ENCODE assay signal across 8 mouse cellular contexts in genomic region chr5:151232576-151233299, GRCm38 (mm10). TPM values are rescaled to one million over a fixed set of nuclear protein-coding genes. Genes with fewer than 3 reads are reported as not detected.
DNase-seq lines count a peak whose midpoint lies in the region; ATAC-seq and TF ChIP-seq lines count a peak whose summit lies in the region.

No protein-coding gene starts in this region.

- H3K36me3 ChIP-seq in kidney, adult 2 months (ENCODE audit: control insufficient read depth, insufficient read depth, low read length): no peaks in the 10 kb centered on the region
- H3K36me3 ChIP-seq in embryonic facial prominence, embryonic 11.5 days (replicated peaks; ENCODE audit: control insufficient read depth, insufficient read depth, low read depth, low read length): no peaks in the 10 kb centered on the region
- H3K36me3 ChIP-seq in intestine, embryonic 14.5 days (ENCODE audit: control insufficient read depth, insufficient read depth, low read length): no peaks in the 10 kb centered on the region
- no peaks in the 10 kb centered on the region for H3K36me3 ChIP-seq in myocyte (ENCODE audit: control insufficient read depth, insufficient read depth)

- no peak for TF ChIP-seq CTCF in kidney, adult 2 months (conservative IDR thresholded peaks at IDR 0.05; ENCODE audit: insufficient read depth, insufficient read length, low read depth, low read length)

- peak overlapping the region; percentile 60 for H3K4me3 ChIP-seq in kidney, adult 2 months (ENCODE audit: insufficient read depth, low read depth, low read length)
- peak overlapping the region; percentile 51 for H3K4me3 ChIP-seq in embryonic facial prominence, embryonic 11.5 days (ENCODE audit: low read depth, low read length)
- peak overlapping the region; percentile 52 for H3K4me3 ChIP-seq in intestine, embryonic 14.5 days (ENCODE audit: low read depth, low read length)
- H3K4me3 ChIP-seq in myocyte: peak overlapping the region; percentile 37

- H3K27me3 ChIP-seq in kidney, adult 2 months (replicated peaks; ENCODE audit: control insufficient read depth, insufficient read depth, low read length): no peaks in the 10 kb centered on the region
- H3K27me3 ChIP-seq in embryonic facial prominence, embryonic 11.5 days (ENCODE audit: control insufficient read depth, insufficient read depth, low read length): peaks cover 5% of the 10 kb centered on the region; the same call in 1 of the 2 replicates
- no peaks in the 10 kb centered on the region for H3K27me3 ChIP-seq in intestine, embryonic 14.5 days (replicated peaks; ENCODE audit: control insufficient read depth, insufficient read depth, low read length)
- H3K27me3 ChIP-seq in myocyte (ENCODE audit: control insufficient read depth, insufficient read depth, insufficient read length): no peaks in the 10 kb centered on the region

- WGBS in kidney, adult 2 months: 32% methylated on average over 10 of the region's 13 CpGs
- WGBS in embryonic facial prominence, embryonic 11.5 days: 11% methylated on average over 13 of the region's 13 CpGs
- WGBS in intestine, embryonic 14.5 days: 17% methylated on average over 12 of the region's 13 CpGs

- peak overlapping the region; percentile 93 for H3K4me2 ChIP-seq in embryonic facial prominence, embryonic 11.5 days (ENCODE audit: low read depth, low read length)
- H3K4me2 ChIP-seq in intestine, embryonic 14.5 days (ENCODE audit: low read length): peak overlapping the region; percentile 88
- peak overlapping the region; percentile 91 for H3K4me2 ChIP-seq in myocyte (ENCODE audit: low read depth)

- H3K9ac ChIP-seq in embryonic facial prominence, embryonic 11.5 days (replicated peaks; ENCODE audit: low read length): no peak overlapping the region
- peak overlapping the region; percentile 65; the same call in 1 of the 2 replicates for H3K9ac ChIP-seq in intestine, embryonic 14.5 days (ENCODE audit: low read length)

- peak overlapping the region; percentile 35 for H3ac ChIP-seq in myocyte (ENCODE audit: control insufficient read depth, insufficient read length)

- 0 out of 2 replicates have a peak, but pooled peaks cover 3% of the 10 kb centered on the region for H3K4me1 ChIP-seq in kidney, adult 2 months (ENCODE audit: control insufficient read depth, insufficient read depth, low read length)
- H3K4me1 ChIP-seq in embryonic facial prominence, embryonic 11.5 days (ENCODE audit: control insufficient read depth, insufficient read depth, low read length): no peaks in the 10 kb centered on the region
- H3K4me1 ChIP-seq in intestine, embryonic 14.5 days (replicated peaks; ENCODE audit: control insufficient read depth, insufficient read depth, low read length): peaks cover 3% of the 10 kb centered on the region; the same call in 1 of the 2 replicates

- no peak for TF ChIP-seq POLR2A in kidney, adult 2 months (IDR thresholded peaks at IDR 0.05; ENCODE audit: low read depth, low read length)
- no peak for TF ChIP-seq POLR2A in myocyte (IDR thresholded peaks at IDR 0.05; ENCODE audit: insufficient read length, low read depth)

- H3K27ac ChIP-seq in kidney, adult 2 months (ENCODE audit: insufficient read depth, low read depth, low read length): peak overlapping the region; percentile 18
- H3K27ac ChIP-seq in embryonic facial prominence, embryonic 11.5 days (replicated peaks; ENCODE audit: low read depth, low read length): no peak overlapping the region
- no peak overlapping the region for H3K27ac ChIP-seq in intestine, embryonic 14.5 days (ENCODE audit: low read depth)

- DNase-seq in kidney, adult 2 months: no peak
- no peak for DNase-seq in kidney, adult 9 months
- DNase-seq in embryonic facial prominence, embryonic 11.5 days (ENCODE audit: low spot score): no peak
- peak; percentile 57 for DNase-seq in intestine, embryonic 14.5 days (ENCODE audit: low spot score)
- no peak for DNase-seq in layer of hippocampus, adult 8-10 months (ENCODE audit: low spot score in 2 of 2)
- DNase-seq in frontal cortex, postnatal 25 days (ENCODE audit: low spot score in 2 of 2): no peak

- no peaks in the 10 kb centered on the region for H3K79me2 ChIP-seq in myocyte (ENCODE audit: control insufficient read depth, insufficient read depth)

- ATAC-seq in embryonic facial prominence, embryonic 11.5 days (replicated peaks; ENCODE audit: insufficient number of reproducible peaks, low FRiP score, low TSS enrichment, low read depth): peak; percentile 51; the same call in 1 of the 2 replicates
- ATAC-seq in intestine, embryonic 14.5 days (replicated peaks; ENCODE audit: low FRiP score, low TSS enrichment, low read depth): no peak; the same call in 1 of the 2 replicates
- no peak for ATAC-seq in megakaryocyte, adult 5-6 weeks (ENCODE audit: poor library complexity, severe bottlenecking)

- no peaks in the 10 kb centered on the region for H3K9me3 ChIP-seq in embryonic facial prominence, embryonic 11.5 days (replicated peaks; ENCODE audit: control insufficient read depth, low read length)
- no peaks in the 10 kb centered on the region for H3K9me3 ChIP-seq in intestine, embryonic 14.5 days (ENCODE audit: control insufficient read depth, low read length)

TF ChIP-seq in myocyte, 11 proteins besides CTCF, POLR2A, EP300 and RAD21:
- TF ChIP-seq E2F4 (IDR thresholded peaks at IDR 0.05; ENCODE audit: insufficient read depth): no peak
- no peak for TF ChIP-seq MYOD1 (IDR thresholded peaks at IDR 0.05; ENCODE audit: control insufficient read depth in 1 of 3, insufficient read length in 2 of 3, low read depth in 2 of 3)
- no peak for TF ChIP-seq TCF12 (IDR thresholded peaks at IDR 0.05; ENCODE audit: insufficient read depth, poor library complexity, severe bottlenecking)
- no peak for TF ChIP-seq MAX (IDR thresholded peaks at IDR 0.05; ENCODE audit: low read depth)
- no peak for TF ChIP-seq POLR2AphosphoS2 (IDR thresholded peaks at IDR 0.05; ENCODE audit: insufficient read length, low read depth)
- no peak for TF ChIP-seq MYOG (IDR thresholded peaks at IDR 0.05; ENCODE audit: control insufficient read depth in 1 of 3, insufficient read depth in 1 of 3, insufficient read length in 2 of 3, low read depth in 2 of 3)
- TF ChIP-seq CEBPB (IDR thresholded peaks at IDR 0.05; ENCODE audit: insufficient read depth, poor library complexity, severe bottlenecking): no peak
- no peak for TF ChIP-seq SRF (IDR thresholded peaks at IDR 0.05; ENCODE audit: control insufficient read depth, insufficient read length, low read depth)
- no peak for TF ChIP-seq REST (IDR thresholded peaks at IDR 0.05; ENCODE audit: insufficient read depth, insufficient read length)
TF ChIP-seq in myocyte: peak in this region for 0.

RNA-seq across cellular contexts. Expression of gene Stard13, which starts 0.9 kb away (rescaled TPM):
- polyA plus RNA-seq in kidney, adult 2 months (2012; rRNA removed): 7.3 and 9.9 TPM in 2 replicates
- polyA plus RNA-seq in embryonic facial prominence, embryonic 11.5 days (2014; fragmentation: Nextera tagmentation; extraction: Ambion mirVana): 3.4 and 3.9 TPM in 2 replicates
- 13.0 and 15.3 TPM in 2 replicates for polyA plus RNA-seq in intestine, embryonic 14.5 days (2014; fragmentation: Nextera tagmentation; extraction: Ambion mirVana)
- polyA plus RNA-seq in myocyte (2012; fragmentation: generic; extraction: Trizol): 15.2 TPM
- total RNA-seq in layer of hippocampus, adult 8-10 months (2022): 10 to 100 TPM; 24.2 to 30.2 (median 24.4) TPM
- total RNA-seq in megakaryocyte, adult 5-6 weeks (2015): not detected in 2 replicates
- total RNA-seq in megakaryocyte, adult 5-6 weeks (2017): 0.07 TPM in 1 of 2 replicates, not detected in the other
